Mouse (Mus musculus) left cerebral cortex, postnatal 25 days (tissue): ENCODE results near the gene Tet2. TPM values are rescaled to one million over a fixed set of nuclear protein-coding genes. Genes with fewer than 3 reads are reported as not detected.
"Not testable (repeated sequence)": the region's sequence is repeated elsewhere in the genome, so short reads cannot be mapped to it uniquely, and the experiment has no call there.

Experiments used
- DNase-seq, 2 experiments: peaks; one replicate each; pipeline ENCODE4 v3.0.0; 2022; ENCODE audit warnings: low spot score in 2 of 2, mixed read lengths in 1 of 2
- intact Hi-C: fragments of 180-260 bp; cut with DNase I; formaldehyde crosslinking; loops from one replicate; pipeline ENCODE4 v1.15.1; 2025
- total RNA-seq, 2 experiments: library from RNA; stranded (reverse); gene quantifications; 2 replicates each; pipeline ENCODE4 v1.2.3; 2021

The Tet2 gene
- total RNA-seq = 10 to 100 TPM; 32.8 to 46.2 TPM

DNA sequence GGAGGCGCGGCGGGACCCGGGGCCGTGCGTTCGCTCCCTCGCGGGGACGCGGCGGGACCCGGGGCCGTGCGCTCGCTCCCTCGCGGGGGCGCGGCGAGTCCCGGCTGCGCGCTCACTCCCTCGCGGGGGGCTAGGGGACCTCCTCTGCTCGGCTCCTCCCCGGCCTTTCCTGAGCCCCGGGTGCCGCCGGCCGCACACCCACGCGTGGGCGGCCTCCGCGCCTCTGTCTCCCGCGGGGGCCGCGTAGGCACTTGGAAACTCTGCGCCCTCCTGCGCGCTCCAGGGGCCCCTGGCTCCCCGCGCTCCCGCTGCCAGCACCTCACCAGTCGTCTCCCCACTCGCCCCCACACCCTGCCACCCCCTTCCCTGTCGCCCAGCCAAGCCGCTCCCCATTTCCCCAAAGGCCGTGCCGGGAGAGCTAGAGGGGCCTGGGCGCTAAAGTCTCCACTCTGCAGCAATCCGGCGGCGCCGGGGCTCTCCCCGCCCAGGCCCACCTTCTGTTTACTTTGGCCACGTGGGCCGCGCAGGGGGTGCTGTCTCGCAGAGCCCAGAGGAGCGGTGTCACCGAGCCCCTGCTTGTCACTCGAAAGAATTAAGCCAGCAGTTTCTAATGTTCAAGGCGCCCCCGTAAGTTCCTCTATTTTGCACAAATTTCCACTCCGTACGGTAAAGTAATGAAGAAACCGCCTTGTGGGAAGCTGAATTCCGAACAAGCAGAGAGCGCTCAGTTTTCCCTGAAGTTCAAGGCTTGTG, at the start of gene Tet2:
TSS of gene Tet2 (minus strand) at position 589 of the 753 bp plus-strand sequence.
- intact Hi-C loops = loop anchor here (2.0 to 10.0 kb wide), 6 partner anchors 207 to 693 kb away; partner anchors contain the start of genes Cxxc4, Gstcd, Ints12 and Ppa2
- DNase-seq = peak; percentile 59 to 70

DNA sequence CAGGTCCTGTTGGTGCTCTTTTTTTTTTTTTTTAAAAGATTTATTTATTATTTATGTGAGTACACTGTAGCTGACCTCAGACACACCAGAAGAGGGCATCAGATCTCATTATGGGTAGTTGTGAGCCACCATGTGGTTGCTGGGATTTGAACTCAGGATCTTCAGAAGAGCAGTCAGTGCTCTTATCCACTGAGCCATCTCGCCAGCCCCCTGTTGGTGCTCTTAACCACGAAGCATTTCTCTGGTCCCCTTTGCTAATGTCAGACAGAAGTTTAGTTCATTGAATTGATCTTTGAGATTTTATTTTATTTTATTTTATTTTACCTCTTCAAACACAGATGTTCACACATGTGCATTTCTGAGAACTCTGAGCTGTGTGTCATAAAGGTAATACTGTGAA, 48.1 kb upstream of the Tet2 start:
- intact Hi-C loops, DNase-seq: not testable (repeated sequence)

GRCm38 (mm10) chr3:133590506-133591152, 45.7 kb upstream of the Tet2 start:
- no peak for DNase-seq
- intact Hi-C loops = no loop called here

DNA sequence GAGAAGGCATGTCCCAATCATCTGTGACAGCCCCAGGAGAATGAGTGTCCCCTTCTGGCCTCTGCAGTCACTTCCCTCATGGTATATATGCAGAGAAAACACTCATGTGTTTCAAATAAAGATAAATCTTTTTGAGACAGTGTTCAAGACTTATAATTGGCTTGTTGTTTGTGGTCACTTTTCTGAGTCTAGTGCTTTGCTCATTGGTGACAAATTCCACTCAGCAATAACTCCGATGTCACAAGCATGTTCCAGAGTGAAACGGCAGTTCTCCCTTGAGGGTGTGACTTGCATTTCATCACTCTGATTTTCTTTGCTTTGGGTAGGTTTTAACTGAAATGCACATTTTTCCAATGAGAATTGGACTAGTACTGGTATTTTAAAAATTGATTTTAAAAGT, 40.1 kb upstream of the Tet2 start:
- DNase-seq = no peak
- intact Hi-C loops = no loop called here

DNA sequence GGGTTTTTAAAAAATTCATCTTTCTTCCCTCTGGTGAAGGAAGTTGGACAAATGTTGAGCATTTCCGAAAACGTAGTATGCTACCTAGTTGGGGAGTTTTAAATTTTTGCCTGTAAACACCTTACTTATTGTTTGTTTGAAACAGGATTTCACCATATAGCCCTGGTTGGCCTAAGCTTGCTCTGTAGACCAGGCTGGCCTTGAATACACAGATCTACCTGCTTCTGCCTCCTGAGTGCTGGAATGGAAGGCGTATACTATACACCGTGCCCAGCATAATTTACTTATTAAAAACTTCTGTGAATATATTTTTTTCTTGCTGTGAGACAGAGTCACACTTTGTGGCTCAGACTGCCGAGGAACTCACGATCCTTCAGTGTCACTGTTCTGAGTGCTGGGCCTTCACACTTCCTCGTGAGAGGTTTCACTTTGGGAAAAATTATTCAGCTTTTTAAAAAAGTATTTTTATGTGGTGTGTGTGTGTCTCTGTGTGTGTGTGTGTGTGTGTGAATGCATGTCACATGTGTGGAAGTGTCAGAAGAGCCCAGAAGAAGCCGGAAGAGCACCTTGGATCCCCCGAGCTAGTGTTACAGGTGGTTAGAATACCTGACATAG, 38.6 kb upstream of the Tet2 start:
- DNase-seq = no peak
- intact Hi-C loops = no loop called here

- intact Hi-C loops = no loop called here
Measured at GRCm38 (mm10) chr3:133582969-133583368, 38.0 kb upstream of the Tet2 start.

GRCm38 (mm10) chr3:133582096-133582495, 37.2 kb upstream of the Tet2 start:
- intact Hi-C loops = no loop called here
- no peak for DNase-seq

More at GRCm38 (mm10) chr3:133582969-133583368, 38.0 kb upstream of the Tet2 start:
- DNase-seq = no peak

DNA sequence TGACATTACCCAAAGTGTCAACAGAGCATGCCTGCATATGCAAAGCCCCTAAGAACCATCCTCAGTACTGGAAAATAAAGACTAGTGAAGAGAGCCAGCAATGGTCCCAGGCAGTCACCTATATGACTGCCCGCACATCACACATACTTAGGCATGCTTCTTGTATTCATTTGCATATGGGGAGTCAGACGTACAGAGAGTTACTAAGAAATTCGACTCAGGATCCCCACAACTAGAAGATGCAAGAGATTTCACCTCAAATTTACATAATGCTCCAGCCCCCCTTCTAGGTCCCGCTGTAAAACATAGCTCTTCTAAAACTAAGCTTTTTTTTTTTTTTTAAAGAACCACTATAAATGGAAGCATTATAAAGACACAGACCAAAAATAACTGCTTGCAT, 36.6 kb upstream of the Tet2 start:
- intact Hi-C loops = no loop called here
- no peak for DNase-seq

DNA sequence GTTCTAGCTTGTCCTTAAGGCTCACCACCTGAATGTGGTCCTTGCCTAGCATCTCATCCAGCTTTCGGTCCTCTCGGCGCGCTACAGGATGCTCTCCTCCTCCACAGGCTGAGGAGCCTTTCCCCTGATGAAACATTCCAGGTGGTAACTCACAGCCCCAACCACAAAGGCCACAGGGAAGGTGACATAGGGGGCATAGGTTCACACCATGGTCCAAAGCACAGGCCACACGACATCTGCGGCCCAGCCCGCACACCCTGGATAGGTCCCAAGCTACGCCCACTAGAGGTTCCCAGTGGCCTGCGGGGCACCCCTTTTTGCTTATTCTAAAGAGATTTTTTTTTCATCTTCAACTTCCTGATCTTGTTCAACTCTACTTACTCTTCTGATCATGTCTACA, 34.7 kb upstream of the Tet2 start:
- intact Hi-C loops = no loop called here
- DNase-seq = no peak

DNA sequence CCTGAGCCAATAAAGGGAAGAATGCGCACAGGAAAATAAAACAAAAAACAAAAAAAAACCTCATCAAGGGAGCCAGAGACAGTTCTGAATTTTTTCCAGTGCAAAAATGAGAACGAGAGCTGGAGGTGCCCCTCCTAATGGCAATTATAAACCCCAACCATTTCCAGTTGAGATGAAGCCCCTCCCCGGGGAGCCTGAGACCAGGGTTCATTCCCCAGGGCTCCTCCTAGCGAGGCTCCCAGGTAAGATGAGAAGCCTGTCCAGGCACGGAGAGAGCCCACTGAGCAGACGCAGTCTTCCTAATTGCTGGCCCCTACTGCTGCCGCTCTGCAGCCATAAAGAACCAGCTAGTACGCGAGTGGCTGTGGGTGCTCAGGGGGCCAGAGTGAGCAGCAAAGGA, 34.2 kb upstream of the Tet2 start:
- DNase-seq = no peak

DNA sequence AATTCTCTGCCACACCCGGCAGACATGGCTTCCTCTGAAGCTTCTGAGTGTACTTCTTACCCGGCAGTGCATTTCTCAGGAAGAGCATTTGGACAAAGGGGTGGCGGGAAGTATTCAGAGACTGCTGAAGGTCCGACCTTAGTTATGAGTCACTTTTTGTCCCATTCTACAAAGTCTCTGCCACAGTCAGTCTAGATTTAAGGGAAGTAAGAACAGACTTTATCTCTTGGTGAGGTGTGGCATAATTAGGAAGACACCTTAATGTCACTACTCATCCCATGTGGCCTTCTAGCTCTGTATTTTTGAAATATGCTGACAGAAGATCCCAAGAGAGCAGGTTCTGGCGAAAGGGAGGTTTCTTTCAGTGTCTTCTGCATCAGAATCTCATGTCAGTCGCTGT, 30.0 kb upstream of the Tet2 start:
- intact Hi-C loops = no loop called here
- no peak for DNase-seq

More for the DNA sequence above, 34.2 kb upstream of the Tet2 start:
- intact Hi-C loops = no loop called here

DNA sequence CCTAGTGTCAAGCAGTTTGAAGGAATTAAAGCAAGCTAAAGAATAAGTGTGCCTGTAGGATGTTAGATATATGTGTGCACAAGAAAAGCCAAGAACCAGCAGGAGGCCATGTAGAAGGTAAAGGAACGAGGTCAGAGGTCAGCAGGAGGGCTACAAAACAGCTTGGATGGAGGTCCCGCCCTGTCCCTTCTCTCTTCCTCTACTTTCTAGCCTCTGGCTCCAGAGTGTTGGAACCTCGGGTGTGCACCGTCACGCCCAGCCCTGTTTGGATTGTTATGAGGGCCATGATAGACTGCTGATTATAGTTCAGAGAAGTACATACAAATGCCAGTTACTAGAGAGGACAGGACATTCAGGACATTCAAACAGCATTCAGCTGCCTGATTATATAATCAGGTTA, 27.0 kb upstream of the Tet2 start:
- intact Hi-C loops = no loop called here
- no peak for DNase-seq

GRCm38 (mm10) chr3:133563503-133564205, 18.7 kb upstream of the Tet2 start:
- intact Hi-C loops = no loop called here

DNA sequence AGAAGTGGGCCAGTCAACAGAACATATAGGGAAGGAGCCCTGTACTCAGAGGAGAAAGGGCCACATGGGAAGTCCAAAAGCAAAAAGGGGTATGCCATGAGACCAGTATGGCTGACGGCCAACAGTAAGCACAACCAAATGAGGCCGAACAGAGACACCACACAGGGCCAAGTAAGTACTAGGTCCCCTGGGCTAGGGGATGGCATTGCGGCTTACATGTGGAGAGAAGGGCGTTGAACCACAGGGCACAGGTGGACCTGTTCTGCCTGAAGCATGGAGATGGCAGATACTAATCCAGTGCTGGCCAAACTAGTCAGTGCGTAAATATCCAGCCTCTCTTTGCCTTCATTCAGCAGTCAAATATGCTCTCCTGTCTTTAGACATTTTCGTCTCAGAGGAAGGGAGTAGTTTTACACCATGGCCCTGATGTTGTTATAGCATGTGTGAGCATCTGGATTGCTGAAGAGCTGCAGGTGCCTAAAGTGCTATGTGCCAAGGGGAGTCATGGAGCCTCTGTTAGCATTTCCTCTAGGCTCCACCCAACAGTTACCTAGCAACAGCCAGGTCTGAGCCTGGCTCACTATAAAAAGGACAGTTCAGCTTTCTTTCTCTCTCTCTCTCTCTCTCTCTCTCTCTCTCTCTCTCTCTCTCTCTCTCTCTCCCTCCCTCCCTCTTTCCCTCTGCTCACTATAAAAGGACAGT, 14.6 kb upstream of the Tet2 start:
- no peak for DNase-seq
- intact Hi-C loops = no loop called here

More at GRCm38 (mm10) chr3:133563503-133564205, 18.7 kb upstream of the Tet2 start:
- no peak for DNase-seq

GRCm38 (mm10) chr3:133557602-133558001, 12.7 kb upstream of the Tet2 start:
- intact Hi-C loops = no loop called here
- DNase-seq = no peak

DNA sequence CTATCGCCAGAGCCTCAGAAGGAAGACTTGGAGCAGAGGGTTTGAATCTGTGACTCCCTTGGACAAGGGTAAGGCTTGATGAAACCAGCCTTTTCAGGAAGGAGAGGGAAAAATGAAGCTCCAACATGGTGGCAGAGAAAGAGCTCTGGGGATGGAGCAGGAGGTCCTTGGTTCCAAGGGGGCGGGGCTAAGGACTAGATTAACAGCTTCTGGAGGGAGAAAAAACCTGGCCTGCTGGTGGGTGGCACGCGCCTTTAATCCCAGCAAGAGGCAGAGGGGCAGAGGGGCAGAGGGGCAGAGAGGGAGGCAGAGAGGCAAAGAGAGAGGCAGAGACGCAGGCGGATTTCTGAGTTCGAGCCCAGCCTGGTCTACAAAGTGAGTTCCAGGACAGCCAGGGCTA, 12.2 kb upstream of the Tet2 start:
- DNase-seq = no peak
- intact Hi-C loops = no loop called here

DNA sequence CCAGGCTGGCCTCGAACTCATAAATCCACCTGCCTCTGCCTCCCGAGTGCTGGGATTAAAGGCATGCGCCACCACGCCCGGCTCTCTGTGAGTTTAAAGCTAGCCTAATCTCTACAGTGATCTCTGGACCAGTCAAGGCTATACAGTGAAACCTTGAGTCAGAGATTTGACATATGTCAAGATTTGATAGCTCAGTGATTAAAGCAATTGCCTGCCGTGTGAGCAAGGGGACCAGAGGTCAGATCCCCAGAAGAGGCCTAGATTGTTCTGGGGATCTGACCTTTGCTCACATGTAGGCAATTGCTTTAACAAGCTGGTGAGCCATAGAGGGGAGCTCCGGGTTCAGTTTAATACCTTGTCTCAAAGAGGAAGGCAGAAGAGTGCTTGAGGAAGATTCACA, 10.4 kb upstream of the Tet2 start:
- intact Hi-C loops = no loop called here

GRCm38 (mm10) chr3:133554552-133555067, 9.7 kb upstream of the Tet2 start:
- intact Hi-C loops = no loop called here
- no peak for DNase-seq

More for the DNA sequence above, 10.4 kb upstream of the Tet2 start:
- DNase-seq = no peak

DNA sequence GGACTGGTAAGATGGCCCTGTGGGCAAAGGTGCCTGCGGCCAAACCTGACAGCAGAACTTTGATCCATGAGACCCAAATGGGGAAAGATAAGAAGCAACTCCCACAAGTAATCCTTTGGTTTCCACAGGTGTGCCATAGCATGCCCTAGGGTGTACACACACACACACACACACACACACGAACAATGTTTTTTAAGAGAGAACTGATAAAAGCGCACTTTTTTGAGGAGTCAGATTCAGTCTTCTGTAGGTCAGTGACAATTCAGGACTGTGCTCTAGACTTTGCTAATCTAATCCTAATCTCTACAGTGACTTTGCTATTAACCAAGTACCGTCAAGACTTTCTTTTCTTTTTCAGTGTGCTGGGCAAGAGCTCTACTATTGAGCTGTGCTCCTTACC, 9.2 kb upstream of the Tet2 start:
- intact Hi-C loops = no loop called here
- no peak for DNase-seq
